Mouse (Mus musculus) R1 (cell line): Measurements from ENCODE around the gene Maip1.

Experiments used
- DNase-seq: peaks from one replicate; pipeline ENCODE4 v3.0.0-alpha.2; 2018; ENCODE audit warnings: low read depth, low spot score

The Maip1 gene

DNA sequence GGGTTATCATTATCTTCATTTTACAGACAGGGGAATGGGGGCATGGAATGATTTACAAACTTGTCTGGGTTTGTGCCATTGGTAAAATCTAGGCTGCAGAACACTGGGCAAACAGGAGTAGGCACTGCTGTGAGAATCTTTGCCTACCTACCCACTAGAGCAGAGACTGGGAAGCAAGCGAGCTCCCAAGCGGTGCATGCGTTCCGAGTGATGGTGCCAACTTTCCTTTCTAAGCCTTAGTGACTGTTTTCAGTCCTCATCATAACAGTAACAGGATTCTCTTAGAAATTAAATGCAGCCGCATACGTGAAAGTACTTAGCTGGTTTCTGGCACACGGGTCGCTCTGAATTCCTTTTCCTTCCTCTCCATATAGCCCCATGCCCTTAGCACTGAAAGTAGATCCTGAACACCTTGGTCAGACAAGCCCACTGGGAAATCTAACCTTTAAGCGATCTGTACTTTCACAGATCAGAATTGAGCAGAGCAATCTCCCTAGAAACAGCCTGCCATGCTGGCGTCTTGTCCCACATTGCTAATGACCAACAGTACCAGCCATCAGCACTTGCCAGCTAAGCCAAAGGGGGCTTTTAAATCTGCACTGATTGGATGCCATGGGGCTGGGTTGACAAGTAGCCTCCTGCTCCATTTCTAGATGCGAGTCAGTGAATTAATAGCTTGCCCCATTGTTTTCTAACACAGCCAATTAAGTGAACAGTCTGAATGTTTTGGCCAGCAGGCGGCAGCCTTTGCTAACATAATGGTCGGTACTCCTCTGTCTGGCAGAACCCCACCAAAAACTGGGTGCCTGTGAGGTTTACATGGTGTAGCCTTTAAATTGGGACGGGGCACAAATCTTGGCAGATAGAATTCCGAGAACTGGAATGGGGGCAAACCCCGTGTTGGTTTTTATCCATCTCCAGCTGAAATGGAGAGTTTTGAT lies 22.5 kb downstream of the Maip1 start:
- DNase-seq: peak; percentile 74

DNA sequence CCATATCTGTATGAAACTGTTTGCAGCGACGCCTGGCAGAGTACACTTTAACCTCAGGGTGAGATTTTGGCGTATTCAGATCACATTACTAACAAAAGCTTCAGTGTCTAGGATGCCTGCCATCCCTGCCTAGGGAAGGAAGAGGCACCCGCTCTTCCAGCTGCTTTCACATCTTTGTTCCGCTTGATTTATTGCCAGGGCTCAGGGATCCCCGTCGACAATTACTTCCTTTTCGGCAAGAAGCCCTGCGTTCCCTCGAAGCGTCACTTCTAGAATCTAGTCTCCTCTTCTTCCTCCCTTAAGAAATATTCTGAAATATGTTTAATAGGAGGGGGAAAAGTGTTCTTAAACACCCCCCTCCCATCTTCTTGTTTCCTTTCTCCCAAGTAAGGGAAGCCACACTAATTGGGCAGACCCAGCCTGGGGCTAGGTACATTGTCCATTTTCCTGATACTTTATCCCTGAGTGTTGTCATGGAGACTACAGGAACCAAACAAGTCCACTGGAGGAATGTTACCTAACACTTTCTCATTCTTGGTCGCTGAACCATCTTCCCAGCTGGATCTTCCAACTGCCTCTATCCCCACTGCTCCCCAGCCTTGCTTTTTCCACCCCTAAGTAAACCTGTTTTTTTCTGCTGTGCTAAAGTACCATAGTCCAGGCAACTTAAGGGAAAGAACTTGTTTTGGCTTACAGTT lies 23.8 kb downstream of the Maip1 start:
- peak; percentile 50 for DNase-seq

DNA sequence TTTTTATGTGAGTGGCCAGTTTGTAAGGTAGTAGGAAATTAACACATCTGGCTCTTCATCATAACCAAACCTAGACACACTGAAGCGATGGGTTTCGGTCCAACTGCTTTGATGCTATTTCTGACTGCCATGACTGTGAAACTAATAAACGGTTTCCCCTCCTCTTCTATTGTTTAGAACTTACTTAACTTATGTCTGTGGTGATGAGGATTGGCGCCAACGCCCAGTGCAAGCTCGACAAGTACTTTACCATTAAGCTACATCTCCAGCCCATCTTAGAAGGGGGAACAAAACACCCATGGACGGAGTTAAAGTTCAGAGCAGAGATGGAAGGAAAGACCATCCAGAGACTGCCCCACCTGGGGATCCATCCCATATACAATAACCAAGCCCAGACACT lies 27.0 kb downstream of the Maip1 start:
- no peak for DNase-seq

DNA sequence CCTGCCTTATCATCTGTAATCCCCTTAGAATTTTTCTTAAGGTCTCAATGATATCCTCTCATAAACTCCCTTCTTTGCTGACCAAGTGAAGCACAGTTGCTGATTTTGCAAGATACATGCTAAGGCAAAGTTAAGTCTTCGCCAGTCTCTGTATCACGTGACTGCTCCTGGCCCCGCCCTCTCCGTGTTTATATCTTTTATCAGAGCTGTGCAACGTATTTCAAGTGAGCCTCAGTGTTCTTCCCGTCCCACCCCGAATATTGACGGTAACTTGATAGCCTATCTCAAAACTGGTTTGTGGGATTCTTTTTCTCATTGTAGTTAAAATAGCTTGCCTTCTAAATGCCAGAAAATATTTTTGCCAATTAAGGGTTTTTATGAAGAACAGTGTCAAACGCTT lies 30.3 kb downstream of the Maip1 start:
- DNase-seq: no peak

DNA sequence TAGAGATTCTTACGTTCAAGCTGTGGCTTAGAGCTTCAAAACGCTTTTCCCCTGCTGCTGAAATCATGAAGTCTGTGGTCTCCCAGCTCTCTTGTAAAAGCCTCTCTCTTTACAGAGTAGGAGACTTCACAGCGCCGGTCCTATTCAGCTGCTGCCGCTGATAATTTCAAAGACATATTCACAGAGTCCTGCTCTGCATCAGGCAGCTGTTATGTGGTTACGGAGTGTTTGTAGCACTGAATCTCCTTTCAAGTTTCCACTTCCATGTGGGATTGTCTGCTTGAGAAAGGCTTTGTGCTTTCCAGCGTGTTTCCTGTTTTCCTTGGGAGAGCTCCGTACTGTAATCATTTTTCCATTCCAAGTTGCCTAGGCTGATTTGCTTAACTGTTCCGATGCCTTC lies 30.8 kb downstream of the Maip1 start:
- DNase-seq: no peak

DNA sequence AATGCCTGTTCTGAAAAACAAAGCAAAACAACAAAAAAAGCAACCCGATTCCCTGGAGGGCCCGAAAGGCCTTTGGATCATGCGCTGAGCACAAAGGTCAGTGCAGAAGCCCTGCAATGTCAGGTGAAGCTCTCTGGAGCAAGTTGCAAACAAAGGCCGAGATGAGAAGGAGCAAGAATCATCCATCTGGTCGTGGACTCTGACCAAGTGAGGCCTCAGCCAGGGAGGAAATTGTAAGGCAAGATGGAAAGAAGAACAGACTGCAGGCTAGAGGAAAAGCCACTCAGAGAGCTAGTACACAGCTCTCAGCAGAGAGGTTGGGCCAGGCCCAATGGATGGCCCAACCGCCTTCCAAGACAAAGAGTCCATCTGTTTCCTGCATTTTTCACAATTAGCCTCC lies 32.9 kb downstream of the Maip1 start:
- DNase-seq: no peak

DNA sequence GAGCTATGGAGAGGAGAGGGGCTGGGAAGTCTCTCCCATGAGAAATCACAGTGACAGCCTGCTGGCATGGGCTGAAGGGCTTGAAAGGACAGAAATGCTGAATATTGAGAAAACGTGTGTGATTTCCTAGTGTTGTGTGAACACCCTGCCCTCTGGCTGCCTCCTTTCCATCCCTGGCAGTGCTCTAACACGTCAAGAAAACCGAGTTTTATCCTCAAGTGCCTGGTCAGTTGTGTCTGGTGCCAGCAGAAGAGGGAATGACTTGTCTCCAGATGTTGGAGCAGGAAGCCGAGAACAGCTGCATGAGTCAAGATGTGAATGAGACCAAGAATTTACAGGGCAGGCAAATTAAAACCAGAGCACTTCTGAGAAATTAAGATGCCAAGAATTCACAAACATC lies 34.6 kb downstream of the Maip1 start:
- no peak for DNase-seq

DNA sequence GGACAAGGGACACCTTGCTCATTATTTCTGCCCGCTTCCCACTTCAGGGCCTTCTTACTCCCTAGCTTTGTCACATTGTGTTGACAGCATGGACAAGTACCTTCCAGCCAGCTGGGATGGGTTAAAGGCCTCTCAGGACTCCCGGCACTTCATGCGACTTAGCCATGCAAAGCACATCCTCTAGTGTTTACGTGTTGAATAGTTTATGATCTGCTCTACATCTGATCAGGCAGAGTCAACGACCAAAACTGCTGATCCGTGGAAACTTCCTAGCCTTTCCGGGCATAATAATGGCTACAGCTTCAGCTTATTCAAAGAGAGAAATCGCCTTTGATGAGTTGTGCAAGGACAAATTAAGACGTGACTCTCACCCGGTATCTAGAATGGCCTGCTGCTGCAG lies 39.6 kb downstream of the Maip1 start:
- no peak for DNase-seq

DNA sequence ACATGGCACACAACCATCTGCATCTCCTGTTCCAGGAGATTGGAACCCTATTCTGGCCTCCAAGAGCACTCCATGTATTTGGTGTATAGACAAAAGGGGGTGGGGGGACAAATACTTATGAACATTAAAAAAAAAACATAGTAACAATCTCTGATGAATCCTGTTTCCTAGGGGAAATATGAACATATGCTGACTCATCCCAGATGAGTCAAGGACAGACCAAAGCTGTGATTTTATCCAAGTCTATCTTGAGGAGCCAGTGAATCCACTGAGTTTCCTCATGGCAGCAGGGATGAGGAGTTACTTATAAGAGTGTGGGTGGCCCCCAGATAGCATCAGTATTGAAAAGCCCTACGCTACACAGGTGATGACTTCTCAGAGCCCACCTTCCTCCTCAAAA lies 44.1 kb downstream of the Maip1 start:
- no peak for DNase-seq

DNA sequence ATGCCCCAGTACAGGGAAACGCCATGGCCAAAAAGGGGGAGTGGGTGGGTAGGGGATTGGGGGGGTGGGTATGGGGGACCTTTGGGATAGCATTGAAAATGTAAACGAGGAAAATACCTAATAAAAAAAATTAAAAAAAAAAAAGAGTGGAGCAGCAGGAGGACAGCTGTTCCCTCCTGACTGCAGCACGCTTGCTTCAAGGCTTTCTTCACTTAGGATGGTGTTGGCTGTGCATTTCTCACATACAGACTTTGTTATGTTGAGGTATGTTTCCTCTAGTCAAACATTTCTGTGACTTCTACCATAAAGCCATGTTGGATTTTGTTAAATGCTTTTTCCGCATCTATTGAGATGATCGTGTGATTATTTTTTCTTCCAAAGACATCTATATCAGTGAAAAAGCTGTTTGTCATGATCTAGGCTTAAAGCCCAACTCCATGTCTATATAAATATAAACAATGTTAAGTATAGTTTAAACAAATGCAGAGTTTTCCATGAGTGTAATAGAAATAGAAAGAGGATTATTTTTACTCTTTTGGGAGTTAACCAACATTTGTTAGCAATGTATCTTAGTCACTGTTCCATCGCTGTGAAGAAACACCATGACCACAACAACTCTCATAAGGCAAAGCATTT lies 54.3 kb downstream of the Maip1 start:
- no peak for DNase-seq
